Mouse (Mus musculus): ENCODE measurements around the gene Adtrp. TPM values are rescaled to one million over a fixed set of nuclear protein-coding genes. Genes with fewer than 3 reads are reported as not detected.

The Adtrp gene
- 8.7 and 10.0 TPM in 2 replicates for polyA plus RNA-seq (2015; fragmentation: Nextera tagmentation; extraction: Ambion mirVana)

- WGBS = 63% methylated on average over 11 of the region's 11 CpGs
- ATAC-seq = no peak
- Histone ChIP-seq H3K9ac (no peak within 1 kb of the TSS), H3K27ac (no peak within 1 kb of the TSS), H3K9me3 (no peaks in the 10 kb centered on the region), H3K4me2 (replicated peaks) (no peak within 1 kb of the TSS), H3K27me3 (replicated peaks) (no peaks in the 10 kb centered on the region), H3K4me1 (replicated peaks) (no peaks in the 10 kb centered on the region), H3K4me3 (replicated peaks) (no peak within 1 kb of the TSS), H3K36me3 (no peaks in the 10 kb centered on the region)
Observed at GRCm38 (mm10) chr13:41847516-41848126, at the start of gene Adtrp. Gene Adtrp, minus strand, starts transcription at chr13:41847684.

DNA sequence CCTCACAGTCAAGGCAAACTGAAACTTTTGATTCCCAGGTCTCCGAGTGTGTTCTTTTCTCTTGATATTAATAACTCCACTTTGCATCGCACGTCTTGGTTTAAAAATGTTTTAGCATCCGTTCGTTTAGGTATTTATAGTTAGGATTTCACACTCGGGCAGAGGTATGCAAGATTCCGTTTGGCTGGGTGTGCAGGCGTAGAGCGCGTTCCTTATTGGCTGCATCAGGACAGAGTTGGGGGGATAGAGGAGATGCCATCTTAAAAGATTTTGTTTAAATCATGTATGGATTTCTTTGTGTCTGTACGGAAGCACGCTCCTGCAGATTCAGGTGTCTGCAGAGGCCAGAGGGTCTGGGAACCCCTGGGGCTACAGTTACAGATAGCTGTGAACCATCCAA is 44.5 kb upstream of the Adtrp start:
- ATAC-seq = no peak
- Histone ChIP-seq H3K4me2 (replicated peaks) (no peak overlapping the region), H3K27ac (no peak overlapping the region), H3K4me3 (replicated peaks) (no peak overlapping the region), H3K9ac (no peak overlapping the region), H3K9me3 (no peaks in the 10 kb centered on the region), H3K36me3 (no peaks in the 10 kb centered on the region), H3K4me1 (replicated peaks) (no peaks in the 10 kb centered on the region), H3K27me3 (replicated peaks) (no peaks in the 10 kb centered on the region)
- WGBS = 93% methylated on average over 12 of the region's 12 CpGs

- Histone ChIP-seq H3K4me3 (replicated peaks) (no peak overlapping the region), H3K27me3 (replicated peaks) (no peaks in the 10 kb centered on the region), H3K27ac (no peak overlapping the region), H3K4me2 (replicated peaks) (no peak overlapping the region), H3K9ac (no peak overlapping the region), H3K4me1 (replicated peaks) (no peaks in the 10 kb centered on the region), H3K36me3 (no peaks in the 10 kb centered on the region), H3K9me3 (no peaks in the 10 kb centered on the region)
- ATAC-seq = no peak
- 85% methylated on average over 4 of the region's 4 CpGs for WGBS
Observed at GRCm38 (mm10) chr13:41890618-41891017, 43.1 kb upstream of the Adtrp start.

GRCm38 (mm10) chr13:41890111-41890600 is 42.7 kb upstream of the Adtrp start:
- H3K4me3 ChIP-seq (replicated peaks) = no peak overlapping the region
- no peak for ATAC-seq
- WGBS = 86% methylated on average over 2 of the region's 2 CpGs

GRCm38 (mm10) chr13:41888644-41889043 is 41.2 kb upstream of the Adtrp start:
- Histone ChIP-seq H3K9ac (no peak overlapping the region), H3K27ac (no peak overlapping the region), H3K27me3 (replicated peaks) (no peaks in the 10 kb centered on the region), H3K4me3 (replicated peaks) (no peak overlapping the region), H3K4me2 (replicated peaks) (no peak overlapping the region), H3K36me3 (no peaks in the 10 kb centered on the region), H3K9me3 (no peaks in the 10 kb centered on the region), H3K4me1 (replicated peaks) (no peaks in the 10 kb centered on the region)
- ATAC-seq = no peak
- WGBS = 77% methylated on average over 2 of the region's 2 CpGs

More at GRCm38 (mm10) chr13:41890111-41890600, 42.7 kb upstream of the Adtrp start:
- Histone ChIP-seq H3K27ac (no peak overlapping the region), H3K4me2 (replicated peaks) (no peak overlapping the region), H3K36me3 (no peaks in the 10 kb centered on the region), H3K9ac (no peak overlapping the region), H3K4me1 (replicated peaks) (no peaks in the 10 kb centered on the region), H3K9me3 (no peaks in the 10 kb centered on the region), H3K27me3 (replicated peaks) (no peaks in the 10 kb centered on the region)

DNA sequence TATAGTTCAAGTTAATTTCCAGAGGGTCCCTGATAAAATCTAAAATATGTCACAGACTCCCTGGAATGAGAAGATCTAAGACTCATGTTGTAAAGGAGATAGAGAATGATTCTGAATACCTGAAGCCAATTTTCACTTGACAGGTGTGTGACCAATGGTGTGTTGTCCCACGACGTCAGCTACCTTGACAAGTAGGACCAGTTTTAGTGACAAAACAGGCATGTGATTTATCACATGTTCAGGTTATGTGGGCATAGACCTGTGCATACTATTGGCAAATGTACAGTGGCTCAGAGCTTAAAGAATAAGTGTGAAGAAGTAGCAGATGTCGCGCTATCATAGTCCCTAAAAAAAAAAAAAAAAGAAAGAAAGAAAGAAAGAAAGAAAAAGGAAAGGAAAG is 38.6 kb upstream of the Adtrp start:
- no peak overlapping the region for H3K4me2 ChIP-seq (replicated peaks)
- H3K4me1 ChIP-seq (replicated peaks) = no peaks in the 10 kb centered on the region
- WGBS = 90% methylated on average over 4 of the region's 4 CpGs
- no peak overlapping the region for H3K27ac ChIP-seq
- no peak for ATAC-seq
- H3K27me3 ChIP-seq (replicated peaks) = no peaks in the 10 kb centered on the region
- no peaks in the 10 kb centered on the region for H3K36me3 ChIP-seq
- H3K4me3 ChIP-seq (replicated peaks) = no peak overlapping the region
- H3K9ac ChIP-seq = no peak overlapping the region
- H3K9me3 ChIP-seq = no peaks in the 10 kb centered on the region

DNA sequence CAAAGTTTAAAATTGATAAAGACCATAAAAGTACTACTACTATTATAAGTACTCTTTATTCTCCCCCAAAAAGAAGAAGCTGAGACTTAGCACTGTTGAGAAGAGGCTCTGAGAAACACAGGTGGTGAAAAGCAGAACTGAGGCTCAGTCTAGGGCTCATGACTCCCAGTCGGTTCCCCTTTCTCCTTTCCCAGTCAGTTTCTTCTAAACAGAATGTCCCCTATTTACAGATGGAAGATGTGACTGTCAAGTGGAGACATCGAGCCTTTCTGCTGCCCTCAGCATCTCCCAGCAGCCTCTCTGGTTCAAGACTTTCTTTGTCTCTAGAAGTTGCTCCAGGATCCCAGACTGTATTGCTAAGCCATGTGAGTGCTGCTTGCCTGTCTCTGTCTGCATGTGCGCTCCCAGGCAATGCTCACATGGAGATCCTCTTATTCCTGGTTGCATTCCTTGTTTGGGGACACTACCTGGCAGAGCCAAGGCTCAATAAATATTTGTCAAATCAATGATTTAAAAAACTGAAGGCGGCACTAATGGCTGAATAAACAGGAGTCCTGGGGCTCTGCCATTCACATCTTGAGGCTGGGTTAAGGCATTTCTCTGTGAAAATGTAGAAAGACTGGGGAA is 36.3 kb upstream of the Adtrp start:
- ATAC-seq = no peak

GRCm38 (mm10) chr13:41881201-41881600 is 33.7 kb upstream of the Adtrp start:
- H3K27ac ChIP-seq = no peak overlapping the region
- no peak overlapping the region for H3K9ac ChIP-seq
- H3K4me1 ChIP-seq (replicated peaks) = no peaks in the 10 kb centered on the region
- 77% methylated on average over 2 of the region's 2 CpGs for WGBS
- H3K36me3 ChIP-seq = no peaks in the 10 kb centered on the region
- no peak overlapping the region for H3K4me2 ChIP-seq (replicated peaks)
- ATAC-seq = no peak
- no peaks in the 10 kb centered on the region for H3K27me3 ChIP-seq (replicated peaks)
- H3K4me3 ChIP-seq (replicated peaks) = no peak overlapping the region
- no peaks in the 10 kb centered on the region for H3K9me3 ChIP-seq

More for the DNA sequence above, 36.3 kb upstream of the Adtrp start:
- no peak overlapping the region for H3K27ac ChIP-seq
- WGBS = 52% methylated on average over 4 of the region's 4 CpGs
- no peak overlapping the region for H3K4me3 ChIP-seq (replicated peaks)
- no peak overlapping the region for H3K9ac ChIP-seq
- no peaks in the 10 kb centered on the region for H3K9me3 ChIP-seq
- H3K4me2 ChIP-seq (replicated peaks) = no peak overlapping the region
- no peaks in the 10 kb centered on the region for H3K36me3 ChIP-seq
- no peaks in the 10 kb centered on the region for H3K4me1 ChIP-seq (replicated peaks)
- no peaks in the 10 kb centered on the region for H3K27me3 ChIP-seq (replicated peaks)

GRCm38 (mm10) chr13:41880525-41880924 is 33.0 kb upstream of the Adtrp start:
- Histone ChIP-seq H3K27ac (no peak overlapping the region), H3K4me2 (replicated peaks) (no peak overlapping the region), H3K4me1 (replicated peaks) (no peaks in the 10 kb centered on the region), H3K9me3 (no peaks in the 10 kb centered on the region), H3K9ac (no peak overlapping the region), H3K27me3 (replicated peaks) (no peaks in the 10 kb centered on the region), H3K36me3 (no peaks in the 10 kb centered on the region), H3K4me3 (replicated peaks) (no peak overlapping the region)
- no peak for ATAC-seq

DNA sequence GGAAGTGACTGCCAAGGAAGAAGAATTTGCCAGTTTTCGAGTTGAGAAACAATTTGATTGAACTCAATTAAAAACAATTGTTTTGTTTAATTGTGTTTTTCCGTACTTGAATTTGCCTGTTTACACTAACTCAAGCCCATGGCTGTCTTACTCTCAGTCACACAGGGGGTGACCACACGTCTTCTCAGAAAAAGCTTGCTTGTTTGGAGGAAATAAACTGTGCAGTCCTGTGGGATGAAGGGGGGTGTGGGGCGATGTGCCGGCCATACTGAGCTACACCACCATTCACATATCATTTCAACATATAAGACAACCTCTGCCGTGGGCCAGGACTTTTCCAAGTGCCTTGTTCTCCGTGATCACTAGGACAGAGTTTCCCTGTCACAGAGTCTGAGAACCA is 25.2 kb upstream of the Adtrp start:
- Histone ChIP-seq H3K4me1 (replicated peaks) (no peaks in the 10 kb centered on the region; the same call in 1 of the 2 replicates), H3K36me3 (no peaks in the 10 kb centered on the region), H3K9me3 (no peaks in the 10 kb centered on the region), H3K4me3 (replicated peaks) (no peak overlapping the region), H3K9ac (no peak overlapping the region), H3K27me3 (replicated peaks) (no peaks in the 10 kb centered on the region), H3K4me2 (replicated peaks) (0 out of 2 replicates have a peak overlapping the region, but pooled peaks have one; percentile 22), H3K27ac (no peak overlapping the region)
- 60% methylated on average over 7 of the region's 7 CpGs for WGBS
- no peak for ATAC-seq

GRCm38 (mm10) chr13:41872161-41872562 is 24.7 kb upstream of the Adtrp start:
- Histone ChIP-seq H3K27ac (no peak overlapping the region), H3K9ac (no peak overlapping the region), H3K4me1 (replicated peaks) (no peaks in the 10 kb centered on the region; the same call in 1 of the 2 replicates), H3K9me3 (no peaks in the 10 kb centered on the region), H3K36me3 (no peaks in the 10 kb centered on the region), H3K4me3 (replicated peaks) (no peak overlapping the region), H3K27me3 (replicated peaks) (no peaks in the 10 kb centered on the region), H3K4me2 (replicated peaks) (peak overlapping the region; percentile 22; the same call in 1 of the 2 replicates)
- WGBS = 22% methylated on average over 8 of the region's 8 CpGs
- no peak for ATAC-seq

GRCm38 (mm10) chr13:41867533-41867932 is 20.0 kb upstream of the Adtrp start:
- H3K4me2 ChIP-seq (replicated peaks) = no peak overlapping the region
- H3K9me3 ChIP-seq = no peaks in the 10 kb centered on the region
- H3K4me1 ChIP-seq (replicated peaks) = no peaks in the 10 kb centered on the region; the same call in 1 of the 2 replicates
- no peak overlapping the region for H3K27ac ChIP-seq
- no peaks in the 10 kb centered on the region for H3K36me3 ChIP-seq
- H3K27me3 ChIP-seq (replicated peaks) = no peaks in the 10 kb centered on the region
- WGBS = 92% methylated on average over 2 of the region's 2 CpGs
- H3K9ac ChIP-seq = no peak overlapping the region
- no peak for ATAC-seq
- no peak overlapping the region for H3K4me3 ChIP-seq (replicated peaks)

DNA sequence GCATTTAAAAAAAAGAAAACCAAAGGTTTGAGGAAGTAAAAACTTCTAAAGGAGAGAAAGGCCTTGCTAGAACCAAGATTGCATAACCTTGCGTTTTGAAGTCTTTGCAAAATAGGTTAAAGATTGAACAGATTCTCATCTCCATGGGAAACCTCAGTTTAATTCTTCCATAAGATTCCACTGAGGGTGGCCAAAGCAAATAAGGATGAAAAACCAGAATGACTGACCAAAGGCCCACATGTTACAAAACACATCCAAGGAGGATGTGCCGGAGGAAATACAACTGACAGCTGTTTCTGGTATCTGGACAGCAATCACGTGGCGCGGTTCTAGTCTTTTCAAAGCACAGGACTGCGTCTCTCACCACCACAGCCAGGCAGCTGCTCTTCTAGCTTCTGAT is 18.1 kb upstream of the Adtrp start:
- Histone ChIP-seq H3K9ac (no peak overlapping the region), H3K27ac (no peak overlapping the region)

More for the DNA sequence above, 18.1 kb upstream of the Adtrp start:
- H3K27me3 ChIP-seq (replicated peaks) = no peaks in the 10 kb centered on the region
- WGBS = 76% methylated on average over 6 of the region's 6 CpGs
- H3K4me3 ChIP-seq (replicated peaks) = no peak overlapping the region
- H3K9me3 ChIP-seq = no peaks in the 10 kb centered on the region; the same call in 1 of the 2 replicates
- H3K4me1 ChIP-seq (replicated peaks) = no peaks in the 10 kb centered on the region
- no peak for ATAC-seq
- H3K4me2 ChIP-seq (replicated peaks) = no peak overlapping the region
- H3K36me3 ChIP-seq = no peaks in the 10 kb centered on the region

Measured in intestine, embryonic 15.5 days (tissue).